Mouse (Mus musculus) stomach, embryonic 16.5 days (tissue): Measurements from ENCODE around the gene Il3. TPM values are rescaled to one million over a fixed set of nuclear protein-coding genes. Genes with fewer than 3 reads are reported as not detected.

Source experiments
- ATAC-seq: fragments of 200-750 bp; cut with Nextera tagmentation; 2 replicates; pipeline ENCODE4 v1.8.0; 2017; ENCODE audit warnings: moderate number of reproducible peaks, moderate TSS enrichment; ENCODE audit not compliant: insufficient read depth, low FRiP score
- H3K27ac ChIP-seq: fragments of 300-500 bp; sonication (generic); 2 replicates; pipeline ENCODE4 v1.5.1; 2014; ENCODE audit warnings: low read length
- H3K27me3 ChIP-seq: fragments of 300-500 bp; sonication (generic); 2 replicates; pipeline ENCODE4 v1.6.1; 2014; ENCODE audit warnings: low read length, control low read depth, mixed read lengths; ENCODE audit not compliant: control insufficient read depth, insufficient read depth
- H3K36me3 ChIP-seq: fragments of 300-500 bp; sonication (generic); 2 replicates; pipeline ENCODE4 v1.6.1; 2014; ENCODE audit warnings: low read length; ENCODE audit not compliant: control insufficient read depth, insufficient read depth
- H3K4me1 ChIP-seq: fragments of 300-500 bp; sonication (generic); 2 replicates; pipeline ENCODE4 v1.6.1; 2014; ENCODE audit warnings: low read length, control low read depth, mixed read lengths; ENCODE audit not compliant: control insufficient read depth, insufficient read depth
- H3K4me2 ChIP-seq: fragments of 300-500 bp; sonication (generic); 2 replicates; pipeline ENCODE4 v1.6.1; 2014; ENCODE audit warnings: low read depth, low read length, mixed read lengths
- H3K4me3 ChIP-seq: fragments of 300-500 bp; sonication (generic); replicated peaks from 2 replicates; pipeline ENCODE4 v1.5.1; 2014; ENCODE audit warnings: mild to moderate bottlenecking, low read length
- H3K9ac ChIP-seq: fragments of 300-500 bp; sonication (generic); 2 replicates; pipeline ENCODE4 v1.6.1; 2014; ENCODE audit warnings: low read length
- H3K9me3 ChIP-seq: fragments of 300-500 bp; sonication (generic); replicated peaks from 2 replicates; pipeline ENCODE4 v1.6.1; 2016; ENCODE audit warnings: low read length, control low read depth; ENCODE audit not compliant: control insufficient read depth
- WGBS: fragments of 180-500 bp; shearing (Covaris S2); extraction: QIAGEN DNeasy Blood & Tissue Kit; methylation state at CpG from one replicate; pipeline ENCODE4 v1.1.7; 2014; 5-methylcytosine and 5-hydroxymethylcytosine counted together
- polyA plus RNA-seq: library from polyadenylated mRNA; unstranded; fragments of >200 nt; fragmentation: Nextera tagmentation; extraction: Ambion mirVana; gene quantifications from 2 replicates; pipeline ENCODE4 v1.2.1, GENCODE M21; 2015

The Il3 gene
- polyA plus RNA-seq, 1 experiment from 2014 or later = not detected

GRCm38 (mm10) chr11:54293980-54294807, 27.1 kb upstream of the Il3 start:
- Histone ChIP-seq H3K4me2 (no peak overlapping the region), H3K27me3 (no peaks in the 10 kb centered on the region), H3K9me3 (no peaks in the 10 kb centered on the region), H3K36me3 (no peaks in the 10 kb centered on the region), H3K27ac (no peak overlapping the region), H3K9ac (no peak overlapping the region), H3K4me3 (no peak overlapping the region), H3K4me1 (no peaks in the 10 kb centered on the region)
- no peak for ATAC-seq
- 51% methylated on average over 12 of the region's 12 CpGs for WGBS

GRCm38 (mm10) chr11:54292163-54292562, 25.1 kb upstream of the Il3 start:
- H3K4me3 ChIP-seq = no peak overlapping the region
- H3K9me3 ChIP-seq = no peaks in the 10 kb centered on the region
- no peak overlapping the region for H3K27ac ChIP-seq
- 79% methylated on average over 2 of the region's 2 CpGs for WGBS
- no peak for ATAC-seq
- no peaks in the 10 kb centered on the region for H3K27me3 ChIP-seq
- H3K4me2 ChIP-seq = no peak overlapping the region
- no peaks in the 10 kb centered on the region for H3K4me1 ChIP-seq
- no peaks in the 10 kb centered on the region for H3K36me3 ChIP-seq
- H3K9ac ChIP-seq = no peak overlapping the region

GRCm38 (mm10) chr11:54287821-54288453, 20.9 kb upstream of the Il3 start:
- Histone ChIP-seq H3K4me2 (no peak overlapping the region), H3K9me3 (no peaks in the 10 kb centered on the region), H3K4me3 (no peak overlapping the region), H3K36me3 (no peaks in the 10 kb centered on the region), H3K27me3 (no peaks in the 10 kb centered on the region), H3K9ac (no peak overlapping the region), H3K27ac (no peak overlapping the region), H3K4me1 (no peaks in the 10 kb centered on the region)
- WGBS = 80% methylated on average over 8 of the region's 8 CpGs
- ATAC-seq = no peak

GRCm38 (mm10) chr11:54271437-54271949, 4.4 kb upstream of the Il3 start:
- no peak overlapping the region for H3K4me3 ChIP-seq
- ATAC-seq = no peak
- H3K4me2 ChIP-seq = no peak overlapping the region
- no peaks in the 10 kb centered on the region for H3K27me3 ChIP-seq
- no peak overlapping the region for H3K9ac ChIP-seq
- H3K9me3 ChIP-seq = no peaks in the 10 kb centered on the region
- no peaks in the 10 kb centered on the region for H3K36me3 ChIP-seq
- H3K27ac ChIP-seq = no peak overlapping the region
- H3K4me1 ChIP-seq = no peaks in the 10 kb centered on the region
- 74% methylated on average over 5 of the region's 5 CpGs for WGBS

- H3K4me1 ChIP-seq = no peaks in the 10 kb centered on the region
- H3K27me3 ChIP-seq = no peaks in the 10 kb centered on the region
- ATAC-seq = no peak
- no peak overlapping the region for H3K4me2 ChIP-seq
- no peak overlapping the region for H3K4me3 ChIP-seq
- H3K36me3 ChIP-seq = no peaks in the 10 kb centered on the region
- 85% methylated on average over 3 of the region's 3 CpGs for WGBS
- H3K9me3 ChIP-seq = no peaks in the 10 kb centered on the region
- H3K9ac ChIP-seq = no peak overlapping the region
- no peak overlapping the region for H3K27ac ChIP-seq
Observed at GRCm38 (mm10) chr11:54269191-54269896, 2.3 kb upstream of the Il3 start.

GRCm38 (mm10) chr11:54264542-54264941, 2.5 kb downstream of the Il3 start:
- no peak overlapping the region for H3K4me3 ChIP-seq
- no peaks in the 10 kb centered on the region for H3K36me3 ChIP-seq
- WGBS = 56% methylated on average over 2 of the region's 2 CpGs
- H3K27me3 ChIP-seq = no peaks in the 10 kb centered on the region
- H3K4me2 ChIP-seq = no peak overlapping the region
- ATAC-seq = no peak
- H3K9ac ChIP-seq = no peak overlapping the region
- no peaks in the 10 kb centered on the region for H3K4me1 ChIP-seq
- H3K9me3 ChIP-seq = no peaks in the 10 kb centered on the region
- H3K27ac ChIP-seq = no peak overlapping the region

- Histone ChIP-seq H3K9me3 (no peaks in the 10 kb centered on the region), H3K4me2 (no peak overlapping the region), H3K27ac (no peak overlapping the region), H3K36me3 (no peaks in the 10 kb centered on the region), H3K9ac (no peak overlapping the region), H3K4me1 (no peaks in the 10 kb centered on the region), H3K27me3 (no peaks in the 10 kb centered on the region), H3K4me3 (no peak overlapping the region)
- WGBS = 8% methylated on average over 1 of the region's 1 CpGs
- ATAC-seq = no peak
Observed at GRCm38 (mm10) chr11:54263405-54264031, 3.6 kb downstream of the Il3 start.

GRCm38 (mm10) chr11:54256624-54257376, 10.3 kb downstream of the Il3 start:
- Histone ChIP-seq H3K27me3 (no peaks in the 10 kb centered on the region), H3K27ac (no peak overlapping the region), H3K9me3 (no peaks in the 10 kb centered on the region), H3K4me1 (no peaks in the 10 kb centered on the region), H3K36me3 (no peaks in the 10 kb centered on the region), H3K4me3 (no peak overlapping the region), H3K9ac (no peak overlapping the region), H3K4me2 (no peak overlapping the region)
- no peak for ATAC-seq
- WGBS = 55% methylated on average over 3 of the region's 3 CpGs
